Mouse (Mus musculus) myocyte (in vitro differentiated cells): ENCODE data around the gene Elmod1.

Experiments used
- CEBPB ChIP-seq: IDR thresholded peaks from 2 replicates; pipeline ENCODE4 v1.6.1; 2011; ENCODE audit warnings: mild to moderate bottlenecking, moderate library complexity; ENCODE audit not compliant: poor library complexity, insufficient read depth, severe bottlenecking
- SRF ChIP-seq: IDR thresholded peaks from one replicate; pipeline ENCODE4 v1.6.1; 2011; ENCODE audit warnings: low read depth; ENCODE audit not compliant: control insufficient read depth, insufficient read length

DNA sequence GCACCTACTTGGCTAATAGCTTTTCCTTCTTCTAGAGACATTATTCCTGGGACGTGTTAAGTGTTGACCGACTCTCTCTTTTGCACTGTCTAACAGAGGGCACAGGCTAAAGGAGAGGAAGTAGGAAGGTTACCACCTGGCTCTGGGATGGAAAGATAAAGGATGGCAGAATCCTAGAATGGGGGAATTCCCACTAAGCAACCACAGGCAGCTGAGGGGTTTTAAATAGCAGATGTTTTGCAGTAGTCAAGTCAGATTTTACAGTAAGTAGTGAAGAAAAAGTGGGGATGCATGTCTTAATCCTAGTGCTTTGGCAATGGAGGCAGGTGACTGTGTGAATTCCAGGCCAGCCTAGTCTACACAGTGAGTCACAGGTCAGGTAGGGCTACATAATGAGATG lies 64.3 kb downstream of the Elmod1 start:
- no peak for TF ChIP-seq CEBPB
- TF ChIP-seq SRF, result no peak
